Mouse (Mus musculus) gastrocnemius, postnatal 25 days (tissue): ENCODE data around the gene Pkd1l3. TPM values are rescaled to one million over a fixed set of nuclear protein-coding genes. Genes with fewer than 3 reads are reported as not detected.

ENCODE experiments used
- DNase-seq: peaks from one replicate; pipeline ENCODE4 v3.0.0; 2022
- long read RNA-seq, 2 experiments: library from polyadenylated mRNA; stranded (forward); transcript quantifications; one replicate each; pipeline ENCODE4 v2.0.0; 2021
- total RNA-seq, 2 experiments: library from RNA; stranded (reverse); gene quantifications; 1 replicate in 1 of 2; 2 replicates in 1 of 2; pipeline ENCODE4 v1.2.3; 2021

Gene Pkd1l3
- total RNA-seq = not detected
- long read RNA-seq, experiment 1, partial matches to known transcripts = 2 of 2 reads
- long read RNA-seq, experiment 1, other reads (novel, unspliced or antisense) = 0 of 2 reads
- long read RNA-seq, experiment 2, partial matches to known transcripts = 1 of 1 reads
- long read RNA-seq, experiment 2, other reads (novel, unspliced or antisense) = 0 of 1 reads

- no peak for DNase-seq
These were observed at the start of gene Pkd1l3 for GRCm38 (mm10) chr8:109614243-109615210. Gene Pkd1l3 (plus strand): TSS chr8:109614517.

GRCm38 (mm10) chr8:109564766-109565165 is 49.6 kb upstream of the Pkd1l3 start:
- no peak for DNase-seq

- DNase-seq = peak; percentile 99
These were observed 48.6 kb upstream of the Pkd1l3 start, which contains the start of the genes Dhx38 and Txnl4b for GRCm38 (mm10) chr8:109565498-109566333. Gene Dhx38 (minus strand): TSS chr8:109565861. Gene Txnl4b (plus strand): TSS chr8:109565892.

GRCm38 (mm10) chr8:109571139-109571538 is 43.2 kb upstream of the Pkd1l3 start:
- DNase-seq = no peak

- no peak for DNase-seq
These were observed 38.0 kb upstream of the Pkd1l3 start for GRCm38 (mm10) chr8:109576311-109576710.

GRCm38 (mm10) chr8:109578900-109579301 is 35.4 kb upstream of the Pkd1l3 start, which contains the start of gene Hp:
Gene Hp (minus strand): TSS chr8:109579172.
- no peak for DNase-seq

- no peak for DNase-seq
These were observed 30.0 kb upstream of the Pkd1l3 start for GRCm38 (mm10) chr8:109584293-109584692.

GRCm38 (mm10) chr8:109584830-109585229 is 29.5 kb upstream of the Pkd1l3 start:
- no peak for DNase-seq

GRCm38 (mm10) chr8:109585652-109586051 is 28.7 kb upstream of the Pkd1l3 start:
- DNase-seq = no peak

- DNase-seq = no peak
These were observed 27.3 kb upstream of the Pkd1l3 start for GRCm38 (mm10) chr8:109586972-109587504.

- DNase-seq = no peak
These were observed 23.4 kb upstream of the Pkd1l3 start for GRCm38 (mm10) chr8:109590901-109591300.

GRCm38 (mm10) chr8:109591367-109591766 is 22.9 kb upstream of the Pkd1l3 start:
- no peak for DNase-seq

- DNase-seq = no peak
These were observed 22.2 kb upstream of the Pkd1l3 start for GRCm38 (mm10) chr8:109592164-109592563.

GRCm38 (mm10) chr8:109593117-109593788 is 21.1 kb upstream of the Pkd1l3 start:
- DNase-seq = no peak

- DNase-seq = no peak
These were observed 18.5 kb upstream of the Pkd1l3 start for GRCm38 (mm10) chr8:109595854-109596253.

GRCm38 (mm10) chr8:109606725-109607124 is 7.6 kb upstream of the Pkd1l3 start:
- no peak for DNase-seq

GRCm38 (mm10) chr8:109607650-109608049 is 6.7 kb upstream of the Pkd1l3 start:
- DNase-seq = no peak

GRCm38 (mm10) chr8:109608271-109609152 is 5.8 kb upstream of the Pkd1l3 start, which contains the start of gene Dhodh:
Gene Dhodh (minus strand): TSS chr8:109608673.
- peak; percentile 96 for DNase-seq

- DNase-seq = peak; percentile 51
These were observed 5.2 kb upstream of the Pkd1l3 start for GRCm38 (mm10) chr8:109609153-109609502.

- DNase-seq = no peak
These were observed 1.3 kb downstream of the Pkd1l3 start for GRCm38 (mm10) chr8:109615569-109615968.
